Mouse (Mus musculus) frontal cortex, adult 2 months (tissue): ENCODE data around the gene Lmna. TPM values are rescaled to one million over a fixed set of nuclear protein-coding genes. Genes with fewer than 3 reads are reported as not detected.

Experiments used
- DNase-seq, 2 experiments: peaks; one replicate each; pipeline ENCODE4 v3.0.0; 2022; ENCODE audit warnings: low spot score in 1 of 2; ENCODE audit errors: extremely low spot score in 1 of 2
- polyA plus RNA-seq: library from polyadenylated mRNA; depleted of rRNA; stranded (reverse); fragments of >200 nt; gene quantifications from 2 replicates; pipeline ENCODE4 v1.2.3, GENCODE M21; 2012

Gene Lmna
- polyA plus RNA-seq, 1 experiment, result 53.9 TPM

- DNase-seq, result peak; percentile 87 to 95
These were observed 6.9 kb downstream of the Lmna start for GRCm38 (mm10) chr3:88502641-88503504.

GRCm38 (mm10) chr3:88502031-88502571, 7.7 kb downstream of the Lmna start:
- no peak for DNase-seq

- DNase-seq, result no peak
These were observed 8.3 kb downstream of the Lmna start for GRCm38 (mm10) chr3:88501366-88502030.

- no peak for DNase-seq
These were observed 8.9 kb downstream of the Lmna start for GRCm38 (mm10) chr3:88500655-88501365.

- DNase-seq, result no peak
These were observed 9.7 kb downstream of the Lmna start for GRCm38 (mm10) chr3:88500087-88500486.

- no peak for DNase-seq
These were observed 10.2 kb downstream of the Lmna start for GRCm38 (mm10) chr3:88499580-88499979.

- DNase-seq, result no peak
These were observed 13.9 kb downstream of the Lmna start for GRCm38 (mm10) chr3:88495741-88496415.

GRCm38 (mm10) chr3:88494836-88495628, 14.7 kb downstream of the Lmna start:
- no peak for DNase-seq

GRCm38 (mm10) chr3:88493706-88494582, 15.8 kb downstream of the Lmna start:
- DNase-seq, result no peak

- DNase-seq, result no peak
These were observed 22.4 kb downstream of the Lmna start for GRCm38 (mm10) chr3:88487396-88487795.

- no peak for DNase-seq
These were observed 22.9 kb downstream of the Lmna start for GRCm38 (mm10) chr3:88486887-88487286.

GRCm38 (mm10) chr3:88486043-88486442, 23.7 kb downstream of the Lmna start:
- DNase-seq, result no peak

- DNase-seq, result no peak
These were observed 25.0 kb downstream of the Lmna start for GRCm38 (mm10) chr3:88484597-88485316.

GRCm38 (mm10) chr3:88483621-88484020, 26.1 kb downstream of the Lmna start:
- peak in 1 of 2 experiments; percentile 85 for DNase-seq

GRCm38 (mm10) chr3:88483141-88483540, 26.6 kb downstream of the Lmna start:
- no peak for DNase-seq

- no peak for DNase-seq
These were observed 27.4 kb downstream of the Lmna start for GRCm38 (mm10) chr3:88482336-88482735.

- DNase-seq, result no peak
These were observed 28.2 kb downstream of the Lmna start for GRCm38 (mm10) chr3:88481372-88482040.
